Mouse (Mus musculus): ENCODE data around the gene Sox8. TPM values are rescaled to one million over a fixed set of nuclear protein-coding genes. Genes with fewer than 3 reads are reported as not detected.

The Sox8 gene
- total and polyA plus RNA-seq, 3 experiments = not detected

- no peak for DNase-seq (ENCODE audit: low read depth, low spot score)
- H3K27ac ChIP-seq (ENCODE audit: control insufficient read depth, low read depth, low read length) = no peak overlapping the region
- no peak overlapping the region for H3K4me3 ChIP-seq (ENCODE audit: control insufficient read depth in 1 of 2, insufficient read depth in 1 of 2, low read depth in 2 of 2, low read length in 2 of 2)
- H3K27me3 ChIP-seq (ENCODE audit: control insufficient read depth in 1 of 2, insufficient read depth in 2 of 2, low read length in 2 of 2) = peaks cover 0 to 12% of the 10 kb centered on the region in 2 experiments; a peak in 2 of 4 replicates
- no peaks in the 10 kb centered on the region for H3K4me1 ChIP-seq (ENCODE audit: control insufficient read depth in 1 of 2, insufficient read depth in 2 of 2, low read length in 2 of 2)
- TF ChIP-seq GATA1 (IDR thresholded peaks at IDR 0.05; ENCODE audit: low read depth, low read length) (no peak), POLR2AphosphoS5 (IDR thresholded peaks at IDR 0.05; ENCODE audit: borderline replicate concordance, low read depth, low read length) (no peak), ZNF384 (IDR thresholded peaks at IDR 0.05; ENCODE audit: low read depth, low read length) (no peak), CHD1 (IDR thresholded peaks at IDR 0.05; ENCODE audit: low read depth, low read length) (no peak), JUND (IDR thresholded peaks at IDR 0.05; ENCODE audit: low read depth, low read length) (no peak), ZC3H11A (IDR thresholded peaks at IDR 0.05; ENCODE audit: low read depth, low read length) (no peak), TAL1 (IDR thresholded peaks at IDR 0.05; ENCODE audit: low read length) (no peak), ETS1 (IDR thresholded peaks at IDR 0.05; ENCODE audit: low read depth, low read length) (no peak), TBP (IDR thresholded peaks at IDR 0.05; ENCODE audit: low read depth, low read length) (no peak), MAFK (IDR thresholded peaks at IDR 0.05; ENCODE audit: borderline replicate concordance, low read depth, low read length) (no peak), ELF1 (IDR thresholded peaks at IDR 0.05; ENCODE audit: low read depth, low read length) (no peak), SIN3A (IDR thresholded peaks at IDR 0.05; ENCODE audit: low read length) (no peak), EP300 (IDR thresholded peaks at IDR 0.05; ENCODE audit: low read depth in 1 of 2, low read length in 2 of 2) (no peak), GABPA (IDR thresholded peaks at IDR 0.05; ENCODE audit: low read depth, low read length) (no peak), ZKSCAN1 (IDR thresholded peaks at IDR 0.05; ENCODE audit: low read depth, low read length) (no peak)
- H3K9ac ChIP-seq (ENCODE audit: control insufficient read depth, low read depth, low read length, poor library complexity, severe bottlenecking) = no peak overlapping the region
- no peaks in the 10 kb centered on the region for H3K36me3 ChIP-seq (ENCODE audit: control insufficient read depth in 1 of 2, insufficient read depth in 2 of 2, low read length in 2 of 2)
- H3K79me2 ChIP-seq (ENCODE audit: control insufficient read depth, insufficient read depth, low read length, poor library complexity) = no peaks in the 10 kb centered on the region
- no peaks in the 10 kb centered on the region for H3K9me3 ChIP-seq (replicated peaks; ENCODE audit: insufficient read depth, low read length)
Observed at GRCm38 (mm10) chr17:25540731-25541130, 29.8 kb downstream of the Sox8 start.

DNA sequence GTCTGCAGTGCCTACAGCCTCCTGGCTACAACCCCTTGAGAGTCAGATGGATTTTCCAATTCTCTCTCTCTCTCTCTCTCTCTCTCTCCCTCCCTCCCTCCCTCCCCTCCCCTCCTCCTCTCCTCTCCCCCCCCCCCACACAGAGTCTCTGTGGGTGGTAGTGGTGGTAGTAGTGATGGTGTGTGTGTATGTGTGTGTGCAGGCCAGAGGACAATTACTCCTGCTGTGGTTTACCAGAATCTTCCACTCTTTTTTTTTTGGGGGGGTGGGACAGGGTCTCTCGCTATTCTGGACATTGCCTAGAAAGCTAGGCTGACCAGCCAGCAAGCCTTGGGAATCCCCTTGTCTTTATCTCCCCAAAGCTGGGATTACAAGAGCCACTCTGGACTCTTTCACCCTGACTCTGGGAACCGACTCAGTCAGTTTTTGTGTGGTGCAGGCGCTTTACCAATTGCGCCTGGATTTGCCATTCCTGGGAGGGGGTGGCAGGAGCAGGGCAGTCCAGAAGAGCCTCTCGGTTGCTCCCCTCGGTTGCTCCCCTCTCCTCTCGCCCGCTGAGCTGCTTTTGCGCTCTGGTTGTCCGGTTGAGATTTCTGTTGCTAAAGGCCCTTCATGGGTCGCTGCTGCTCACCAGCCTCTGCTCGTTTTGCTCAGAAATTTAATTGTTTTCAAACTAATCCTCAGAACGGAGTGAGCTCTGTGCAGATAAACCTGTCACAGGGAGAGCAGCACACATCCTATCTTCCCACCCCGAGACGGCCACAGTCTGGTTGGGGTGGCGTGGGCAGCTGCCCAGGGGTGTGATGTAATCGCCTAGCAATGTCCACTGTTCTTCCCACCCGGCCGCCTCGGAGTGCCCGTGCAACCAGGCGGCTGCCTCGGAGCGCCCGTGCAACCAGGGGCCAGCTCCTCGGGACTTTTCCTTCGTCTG is 31.3 kb downstream of the Sox8 start:
- H3K4me1 ChIP-seq (ENCODE audit: control insufficient read depth in 1 of 2, insufficient read depth in 2 of 2, low read length in 2 of 2) = no peaks in the 10 kb centered on the region
- H3K36me3 ChIP-seq (ENCODE audit: control insufficient read depth in 1 of 2, insufficient read depth in 2 of 2, low read length in 2 of 2) = no peaks in the 10 kb centered on the region
- no peak for TF ChIP-seq GABPA (IDR thresholded peaks at IDR 0.05; ENCODE audit: low read depth, low read length)
- no peak for TF ChIP-seq MAFK (IDR thresholded peaks at IDR 0.05; ENCODE audit: borderline replicate concordance, low read depth, low read length)
- no peak for TF ChIP-seq POLR2AphosphoS5 (IDR thresholded peaks at IDR 0.05; ENCODE audit: borderline replicate concordance, low read depth, low read length)
- TF ChIP-seq SMC3 (IDR thresholded peaks at IDR 0.05; ENCODE audit: low read depth, low read length) = no peak
- TF ChIP-seq TCF12 (IDR thresholded peaks at IDR 0.05; ENCODE audit: low read depth, low read length) = no peak
- no peak for TF ChIP-seq UBTF (IDR thresholded peaks at IDR 0.05; ENCODE audit: borderline replicate concordance, insufficient read depth, low read depth, low read length)
- TF ChIP-seq ZC3H11A (IDR thresholded peaks at IDR 0.05; ENCODE audit: low read depth, low read length) = no peak
- TF ChIP-seq ELF1 (IDR thresholded peaks at IDR 0.05; ENCODE audit: low read depth, low read length) = no peak
- TF ChIP-seq MYB (IDR thresholded peaks at IDR 0.05; ENCODE audit: low read depth, low read length) = no peak
- no peak for TF ChIP-seq MAX (IDR thresholded peaks at IDR 0.05; ENCODE audit: low read length)
- TF ChIP-seq NRF1 (IDR thresholded peaks at IDR 0.05; ENCODE audit: insufficient read depth, low read depth, low read length, poor library complexity, severe bottlenecking) = no peak
- no peak for TF ChIP-seq KAT2A (conservative IDR thresholded peaks at IDR 0.05; ENCODE audit: low read depth, low read length)
- H3K4me3 ChIP-seq (ENCODE audit: control insufficient read depth in 1 of 2, insufficient read depth in 1 of 2, low read depth in 2 of 2, low read length in 2 of 2) = no peak overlapping the region
- no peaks in the 10 kb centered on the region for H3K9me3 ChIP-seq (replicated peaks; ENCODE audit: insufficient read depth, low read length)
- DNase-seq (ENCODE audit: low read depth, low spot score) = no peak
- H3K27ac ChIP-seq (ENCODE audit: control insufficient read depth, low read depth, low read length) = no peak overlapping the region
- no peak overlapping the region for H3K9ac ChIP-seq (ENCODE audit: control insufficient read depth, low read depth, low read length, poor library complexity, severe bottlenecking)
- H3K79me2 ChIP-seq (ENCODE audit: control insufficient read depth, insufficient read depth, low read length, poor library complexity) = no peaks in the 10 kb centered on the region
- peaks cover 3 to 11% of the 10 kb centered on the region in 2 experiments for H3K27me3 ChIP-seq (ENCODE audit: control insufficient read depth in 1 of 2, insufficient read depth in 2 of 2, low read length in 2 of 2)
